Mouse (Mus musculus): ENCODE measurements around the gene Nucb1. TPM values are rescaled to one million over a fixed set of nuclear protein-coding genes. Genes with fewer than 3 reads are reported as not detected.

Gene Nucb1
- total and polyA plus RNA-seq, 3 experiments: 127 to 409 (median 408) TPM

GRCm38 (mm10) chr7:45551512-45551883, 41.3 kb upstream of the Nucb1 start:
- H3K4me1 ChIP-seq (ENCODE audit: insufficient read depth, low read depth, low read length): peaks cover 15% of the 10 kb centered on the region; the same call in 1 of the 2 replicates
- no peak overlapping the region for H3K4me3 ChIP-seq (ENCODE audit: low read depth, low read length)
- TF ChIP-seq GATA1 (IDR thresholded peaks at IDR 0.05; ENCODE audit: borderline replicate concordance, low read length) (no peak), GATA2 (IDR thresholded peaks at IDR 0.05; ENCODE audit: borderline replicate concordance, low read depth, low read length) (no peak), CTCF (IDR thresholded peaks at IDR 0.05; ENCODE audit: low read depth, low read length) (no peak), TAL1 (conservative IDR thresholded peaks at IDR 0.05; ENCODE audit: low read depth, low read length) (no peak), POLR2AphosphoS5 (IDR thresholded peaks at IDR 0.05; ENCODE audit: insufficient replicate concordance, low read depth, low read length) (no peak)
- no peak for ATAC-seq (ENCODE audit: extremely low read depth, insufficient number of reproducible peaks, low FRiP score, poor library complexity, severe bottlenecking)
- peaks cover 55% of the 10 kb centered on the region for H3K27me3 ChIP-seq (ENCODE audit: insufficient read depth, low read length)
- H3K36me3 ChIP-seq (replicated peaks): no peaks in the 10 kb centered on the region
- DNase-seq (ENCODE audit: low spot score): no peak
- H3K9me3 ChIP-seq (replicated peaks): no peaks in the 10 kb centered on the region

- ATAC-seq (ENCODE audit: extremely low read depth, insufficient number of reproducible peaks, low FRiP score, poor library complexity, severe bottlenecking) (no peak), DNase-seq (ENCODE audit: low spot score) (no peak)
- H3K36me3 ChIP-seq (replicated peaks): no peaks in the 10 kb centered on the region
- TF ChIP-seq CTCF (IDR thresholded peaks at IDR 0.05; ENCODE audit: low read depth, low read length) (no peak), TAL1 (conservative IDR thresholded peaks at IDR 0.05; ENCODE audit: low read depth, low read length) (no peak), GATA1 (IDR thresholded peaks at IDR 0.05; ENCODE audit: borderline replicate concordance, low read length) (no peak), POLR2AphosphoS5 (IDR thresholded peaks at IDR 0.05; ENCODE audit: insufficient replicate concordance, low read depth, low read length) (no peak), GATA2 (IDR thresholded peaks at IDR 0.05; ENCODE audit: borderline replicate concordance, low read depth, low read length) (no peak)
- peaks cover 12% of the 10 kb centered on the region; the same call in 1 of the 2 replicates for H3K4me1 ChIP-seq (ENCODE audit: insufficient read depth, low read depth, low read length)
- no peak overlapping the region for H3K4me3 ChIP-seq (ENCODE audit: low read depth, low read length)
- H3K27me3 ChIP-seq (ENCODE audit: insufficient read depth, low read length): peaks cover 58% of the 10 kb centered on the region
- H3K9me3 ChIP-seq (replicated peaks): no peaks in the 10 kb centered on the region
These were observed 40.8 kb upstream of the Nucb1 start for GRCm38 (mm10) chr7:45550821-45551511.

- no peak for TF ChIP-seq TAL1 (conservative IDR thresholded peaks at IDR 0.05; ENCODE audit: low read depth, low read length)
- TF ChIP-seq GATA2 (IDR thresholded peaks at IDR 0.05; ENCODE audit: borderline replicate concordance, low read depth, low read length): no peak
- no peak for TF ChIP-seq CTCF (IDR thresholded peaks at IDR 0.05; ENCODE audit: low read depth, low read length)
- no peak for TF ChIP-seq POLR2AphosphoS5 (IDR thresholded peaks at IDR 0.05; ENCODE audit: insufficient replicate concordance, low read depth, low read length)
- no peak for TF ChIP-seq GATA1 (IDR thresholded peaks at IDR 0.05; ENCODE audit: borderline replicate concordance, low read length)
- Histone ChIP-seq H3K27me3 (ENCODE audit: insufficient read depth, low read length) (peaks cover 61% of the 10 kb centered on the region), H3K9me3 (replicated peaks) (no peaks in the 10 kb centered on the region), H3K36me3 (replicated peaks) (no peaks in the 10 kb centered on the region), H3K4me3 (ENCODE audit: low read depth, low read length) (no peak overlapping the region), H3K4me1 (ENCODE audit: insufficient read depth, low read depth, low read length) (peaks cover 11% of the 10 kb centered on the region; the same call in 1 of the 2 replicates)
- DNase-seq (ENCODE audit: low spot score): no peak
- no peak for ATAC-seq (ENCODE audit: extremely low read depth, insufficient number of reproducible peaks, low FRiP score, poor library complexity, severe bottlenecking)
These were observed 39.6 kb upstream of the Nucb1 start for GRCm38 (mm10) chr7:45549641-45550436.

GRCm38 (mm10) chr7:45544525-45544924, 34.3 kb upstream of the Nucb1 start:
- DNase-seq (ENCODE audit: low spot score): no peak
- TF ChIP-seq GATA1 (IDR thresholded peaks at IDR 0.05; ENCODE audit: borderline replicate concordance, low read length) (no peak), POLR2AphosphoS5 (IDR thresholded peaks at IDR 0.05; ENCODE audit: insufficient replicate concordance, low read depth, low read length) (no peak), CTCF (IDR thresholded peaks at IDR 0.05; ENCODE audit: low read depth, low read length) (no peak), TAL1 (conservative IDR thresholded peaks at IDR 0.05; ENCODE audit: low read depth, low read length) (no peak), GATA2 (IDR thresholded peaks at IDR 0.05; ENCODE audit: borderline replicate concordance, low read depth, low read length) (no peak)
- Histone ChIP-seq H3K36me3 (replicated peaks) (no peaks in the 10 kb centered on the region), H3K4me3 (ENCODE audit: low read depth, low read length) (no peak overlapping the region), H3K4me1 (ENCODE audit: insufficient read depth, low read depth, low read length) (peaks cover 3% of the 10 kb centered on the region; the same call in 1 of the 2 replicates), H3K27me3 (ENCODE audit: insufficient read depth, low read length) (peaks cover 54% of the 10 kb centered on the region), H3K9me3 (replicated peaks) (0 out of 2 replicates have a peak, but pooled peaks cover 3% of the 10 kb centered on the region)
- no peak for ATAC-seq (ENCODE audit: extremely low read depth, insufficient number of reproducible peaks, low FRiP score, poor library complexity, severe bottlenecking)

- H3K9me3 ChIP-seq (replicated peaks): 0 out of 2 replicates have a peak, but pooled peaks cover 3% of the 10 kb centered on the region
- peaks cover 55% of the 10 kb centered on the region for H3K27me3 ChIP-seq (ENCODE audit: insufficient read depth, low read length)
- TF ChIP-seq GATA2 (IDR thresholded peaks at IDR 0.05; ENCODE audit: borderline replicate concordance, low read depth, low read length) (no peak), POLR2AphosphoS5 (IDR thresholded peaks at IDR 0.05; ENCODE audit: insufficient replicate concordance, low read depth, low read length) (no peak), TAL1 (conservative IDR thresholded peaks at IDR 0.05; ENCODE audit: low read depth, low read length) (no peak), GATA1 (IDR thresholded peaks at IDR 0.05; ENCODE audit: borderline replicate concordance, low read length) (no peak), CTCF (IDR thresholded peaks at IDR 0.05; ENCODE audit: low read depth, low read length) (no peak)
- DNase-seq (ENCODE audit: low spot score): no peak
- H3K36me3 ChIP-seq (replicated peaks): no peaks in the 10 kb centered on the region
- no peak for ATAC-seq (ENCODE audit: extremely low read depth, insufficient number of reproducible peaks, low FRiP score, poor library complexity, severe bottlenecking)
- H3K4me1 ChIP-seq (ENCODE audit: insufficient read depth, low read depth, low read length): peaks cover 3% of the 10 kb centered on the region; the same call in 1 of the 2 replicates
- H3K4me3 ChIP-seq (ENCODE audit: low read depth, low read length): no peak overlapping the region
These were observed 30.0 kb upstream of the Nucb1 start for GRCm38 (mm10) chr7:45540213-45540612.

- DNase-seq (ENCODE audit: low spot score) (no peak), ATAC-seq (ENCODE audit: extremely low read depth, insufficient number of reproducible peaks, low FRiP score, poor library complexity, severe bottlenecking) (no peak)
- peaks cover 60% of the 10 kb centered on the region for H3K27me3 ChIP-seq (ENCODE audit: insufficient read depth, low read length)
- H3K9me3 ChIP-seq (replicated peaks): no peaks in the 10 kb centered on the region
- no peak for TF ChIP-seq POLR2AphosphoS5 (IDR thresholded peaks at IDR 0.05; ENCODE audit: insufficient replicate concordance, low read depth, low read length)
- TF ChIP-seq CTCF (IDR thresholded peaks at IDR 0.05; ENCODE audit: low read depth, low read length): no peak
- no peak for TF ChIP-seq GATA2 (IDR thresholded peaks at IDR 0.05; ENCODE audit: borderline replicate concordance, low read depth, low read length)
- TF ChIP-seq TAL1 (conservative IDR thresholded peaks at IDR 0.05; ENCODE audit: low read depth, low read length): no peak
- TF ChIP-seq GATA1 (IDR thresholded peaks at IDR 0.05; ENCODE audit: borderline replicate concordance, low read length): no peak
- H3K4me3 ChIP-seq (ENCODE audit: low read depth, low read length): no peak overlapping the region
- H3K36me3 ChIP-seq (replicated peaks): no peaks in the 10 kb centered on the region
- peaks cover 5% of the 10 kb centered on the region; the same call in 1 of the 2 replicates for H3K4me1 ChIP-seq (ENCODE audit: insufficient read depth, low read depth, low read length)
These were observed 28.9 kb upstream of the Nucb1 start for GRCm38 (mm10) chr7:45539095-45539494.
